Mouse (Mus musculus): ENCODE results near the gene Myh7. TPM values are rescaled to one million over a fixed set of nuclear protein-coding genes. Genes with fewer than 3 reads are reported as not detected.

The Myh7 gene
- polyA plus RNA-seq, 1 experiment from 2014 or later = 13.1 TPM

DNA sequence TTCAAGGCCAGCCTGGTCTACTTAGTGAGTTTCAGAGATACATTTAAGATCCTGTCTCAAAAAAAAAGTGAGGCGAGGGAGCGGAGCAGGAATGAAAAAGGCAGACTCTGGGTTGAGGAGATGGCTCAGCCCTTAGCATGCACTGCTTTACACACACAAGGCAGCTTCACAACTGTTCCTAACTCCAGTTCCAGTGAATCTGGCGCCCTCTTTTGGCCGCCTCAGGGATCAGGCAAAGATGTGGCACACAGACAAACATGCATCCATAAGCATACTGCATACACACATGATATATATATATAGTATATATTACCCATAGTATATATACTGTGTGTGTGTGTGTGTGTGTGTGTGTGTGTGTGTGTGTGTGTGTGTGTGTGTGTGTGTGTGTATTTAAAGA lies 16.7 kb upstream of the Myh7 start:
- no peak overlapping the region for H3K4me2 ChIP-seq (ENCODE audit: low read depth, low read length)
- H3K4me3 ChIP-seq (ENCODE audit: low read depth, low read length) = no peak overlapping the region
- no peak for ATAC-seq (replicated peaks; ENCODE audit: insufficient number of reproducible peaks, low FRiP score, low TSS enrichment, low read depth)
- no peaks in the 10 kb centered on the region for H3K4me1 ChIP-seq (ENCODE audit: control insufficient read depth, insufficient read depth, low read length)
- no peaks in the 10 kb centered on the region for H3K36me3 ChIP-seq (replicated peaks; ENCODE audit: control insufficient read depth, insufficient read depth, low read depth, low read length)
- no peak overlapping the region for H3K9ac ChIP-seq (replicated peaks; ENCODE audit: low read length)
- DNase-seq (ENCODE audit: low spot score) = peak; percentile 59
- H3K27me3 ChIP-seq (ENCODE audit: control insufficient read depth, insufficient read depth, low read length) = no peaks in the 10 kb centered on the region
- 65% methylated on average over 4 of the region's 4 CpGs for WGBS
- no peak overlapping the region for H3K27ac ChIP-seq (replicated peaks; ENCODE audit: low read depth, low read length)
- no peaks in the 10 kb centered on the region for H3K9me3 ChIP-seq (replicated peaks; ENCODE audit: control insufficient read depth, low read length)

DNA sequence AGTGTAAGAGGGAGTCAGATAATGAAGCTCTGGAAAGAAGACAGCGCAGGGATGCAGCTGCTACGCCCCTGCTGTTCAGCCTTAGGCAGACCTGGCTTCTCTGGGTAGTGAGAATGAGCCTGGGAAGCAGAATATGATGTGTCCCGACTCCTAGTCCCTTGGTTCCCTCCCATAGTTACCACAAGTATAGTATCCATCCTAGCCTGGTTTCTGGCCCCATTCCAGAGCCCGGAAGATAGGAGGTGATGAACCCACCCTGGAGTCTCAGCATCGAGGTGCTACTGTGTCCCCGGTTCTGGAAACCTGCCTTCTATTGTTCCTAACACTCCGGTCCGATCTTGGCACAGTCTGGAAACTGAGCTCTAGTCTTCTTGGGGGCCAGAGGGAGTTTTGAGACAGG lies 14.0 kb upstream of the Myh7 start:
- Histone ChIP-seq H3K36me3 (replicated peaks; ENCODE audit: control insufficient read depth, insufficient read depth, low read depth, low read length) (no peaks in the 10 kb centered on the region), H3K4me2 (ENCODE audit: low read depth, low read length) (no peak overlapping the region), H3K4me1 (ENCODE audit: control insufficient read depth, insufficient read depth, low read length) (no peaks in the 10 kb centered on the region), H3K27me3 (ENCODE audit: control insufficient read depth, insufficient read depth, low read length) (no peaks in the 10 kb centered on the region), H3K9me3 (replicated peaks; ENCODE audit: control insufficient read depth, low read length) (no peaks in the 10 kb centered on the region), H3K9ac (replicated peaks; ENCODE audit: low read length) (no peak overlapping the region), H3K4me3 (ENCODE audit: low read depth, low read length) (no peak overlapping the region), H3K27ac (replicated peaks; ENCODE audit: low read depth, low read length) (no peak overlapping the region)
- DNase-seq (ENCODE audit: low spot score) (no peak), ATAC-seq (replicated peaks; ENCODE audit: insufficient number of reproducible peaks, low FRiP score, low TSS enrichment, low read depth) (no peak)
- 83% methylated on average over 8 of the region's 8 CpGs for WGBS

DNA sequence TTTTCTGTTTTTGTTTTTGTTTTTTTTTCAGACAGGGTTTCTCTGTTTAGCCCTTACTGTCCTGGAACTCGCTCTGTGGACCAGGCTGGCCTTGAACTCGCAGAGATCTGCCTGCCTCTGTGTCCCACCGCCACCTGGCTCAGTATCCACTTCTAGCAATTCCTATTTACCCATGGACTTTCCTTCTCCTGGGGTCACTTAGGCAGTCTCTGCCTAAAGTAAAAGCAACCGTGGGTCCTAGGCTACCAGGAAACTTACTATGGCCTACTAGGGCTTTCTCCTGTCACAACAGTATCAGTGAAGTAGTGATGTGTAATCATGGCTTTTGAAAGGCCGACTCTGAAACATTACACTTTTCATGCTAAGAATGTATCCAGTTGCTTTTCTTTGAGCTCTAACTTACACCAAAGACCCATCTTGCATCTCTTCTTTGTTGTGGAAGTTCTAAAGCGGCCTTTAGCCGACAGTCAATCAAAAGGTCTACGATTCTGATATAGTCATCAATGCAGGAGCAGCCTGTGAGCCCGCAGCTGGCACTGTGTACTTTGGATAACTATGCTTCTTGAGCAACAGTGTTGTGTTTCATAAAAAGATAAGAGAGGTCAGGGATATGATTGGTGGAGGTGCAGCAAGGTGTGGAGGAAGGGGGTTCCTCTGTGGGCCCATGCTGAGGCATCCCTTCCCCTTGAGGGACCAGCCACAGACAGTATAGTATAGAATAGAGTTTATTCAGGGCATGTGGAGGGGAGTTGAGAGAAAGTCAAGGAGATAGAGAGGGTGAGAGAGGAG lies 12.9 kb upstream of the Myh7 start:
- H3K4me1 ChIP-seq (ENCODE audit: control insufficient read depth, insufficient read depth, low read length) = no peaks in the 10 kb centered on the region
- H3K9ac ChIP-seq (replicated peaks; ENCODE audit: low read length) = no peak overlapping the region
- H3K36me3 ChIP-seq (replicated peaks; ENCODE audit: control insufficient read depth, insufficient read depth, low read depth, low read length) = no peaks in the 10 kb centered on the region
- 89% methylated on average over 9 of the region's 9 CpGs for WGBS
- ATAC-seq (replicated peaks; ENCODE audit: insufficient number of reproducible peaks, low FRiP score, low TSS enrichment, low read depth) (no peak), DNase-seq (ENCODE audit: low spot score) (no peak)
- H3K27ac ChIP-seq (replicated peaks; ENCODE audit: low read depth, low read length) = no peak overlapping the region
- H3K27me3 ChIP-seq (ENCODE audit: control insufficient read depth, insufficient read depth, low read length) = no peaks in the 10 kb centered on the region
- no peak overlapping the region for H3K4me3 ChIP-seq (ENCODE audit: low read depth, low read length)
- no peak overlapping the region for H3K4me2 ChIP-seq (ENCODE audit: low read depth, low read length)
- H3K9me3 ChIP-seq (replicated peaks; ENCODE audit: control insufficient read depth, low read length) = no peaks in the 10 kb centered on the region

DNA sequence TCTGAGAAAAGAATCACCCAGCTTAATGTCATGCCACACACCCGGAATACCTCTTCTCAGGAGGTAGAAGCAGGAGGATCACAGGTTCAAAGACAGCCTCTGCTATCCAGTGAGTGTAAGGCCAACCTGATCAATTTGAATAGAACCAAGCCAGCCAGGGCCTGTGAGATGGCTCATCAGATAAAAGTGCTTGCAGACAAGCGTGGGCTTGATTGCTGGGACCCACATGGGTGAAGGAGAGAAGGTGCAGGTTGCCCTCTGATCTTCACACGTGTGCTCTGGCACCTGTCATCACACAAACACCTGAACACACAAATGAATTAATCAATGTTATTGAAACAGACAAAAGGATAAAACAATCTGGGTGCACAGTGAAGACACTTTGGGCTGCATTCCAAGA lies 12.1 kb upstream of the Myh7 start:
- no peaks in the 10 kb centered on the region for H3K4me1 ChIP-seq (ENCODE audit: control insufficient read depth, insufficient read depth, low read length)
- no peaks in the 10 kb centered on the region for H3K9me3 ChIP-seq (replicated peaks; ENCODE audit: control insufficient read depth, low read length)
- H3K27ac ChIP-seq (replicated peaks; ENCODE audit: low read depth, low read length) = no peak overlapping the region
- 67% methylated on average over 3 of the region's 3 CpGs for WGBS
- H3K9ac ChIP-seq (replicated peaks; ENCODE audit: low read length) = no peak overlapping the region
- no peaks in the 10 kb centered on the region for H3K36me3 ChIP-seq (replicated peaks; ENCODE audit: control insufficient read depth, insufficient read depth, low read depth, low read length)
- H3K4me2 ChIP-seq (ENCODE audit: low read depth, low read length) = no peak overlapping the region
- ATAC-seq (replicated peaks; ENCODE audit: insufficient number of reproducible peaks, low FRiP score, low TSS enrichment, low read depth) (no peak), DNase-seq (ENCODE audit: low spot score) (no peak)
- H3K27me3 ChIP-seq (ENCODE audit: control insufficient read depth, insufficient read depth, low read length) = no peaks in the 10 kb centered on the region
- H3K4me3 ChIP-seq (ENCODE audit: low read depth, low read length) = no peak overlapping the region

DNA sequence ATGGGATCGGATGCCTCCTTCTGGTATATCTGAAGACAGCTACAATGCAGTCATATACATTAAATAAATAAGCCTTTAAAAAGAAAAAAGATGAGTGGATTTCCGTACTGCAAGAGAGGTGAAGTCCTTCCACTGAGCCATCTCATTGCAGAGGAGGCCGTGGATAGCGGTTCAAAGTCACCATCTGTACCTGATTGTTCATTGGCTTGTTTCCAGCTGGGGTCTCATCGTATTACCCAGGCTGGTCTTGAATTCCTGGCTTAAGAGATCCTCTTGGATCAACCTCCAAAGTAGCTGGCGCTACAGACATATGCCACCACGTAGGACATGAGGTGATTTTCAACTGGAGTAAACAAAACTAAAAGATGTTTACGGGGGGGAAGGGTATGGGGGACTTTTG lies 11.5 kb upstream of the Myh7 start:
- ATAC-seq (replicated peaks; ENCODE audit: insufficient number of reproducible peaks, low FRiP score, low TSS enrichment, low read depth) (no peak), DNase-seq (ENCODE audit: low spot score) (peak; percentile 17)
- no peaks in the 10 kb centered on the region for H3K4me1 ChIP-seq (ENCODE audit: control insufficient read depth, insufficient read depth, low read length)
- no peak overlapping the region for H3K9ac ChIP-seq (replicated peaks; ENCODE audit: low read length)
- H3K36me3 ChIP-seq (replicated peaks; ENCODE audit: control insufficient read depth, insufficient read depth, low read depth, low read length) = no peaks in the 10 kb centered on the region
- no peak overlapping the region for H3K27ac ChIP-seq (replicated peaks; ENCODE audit: low read depth, low read length)
- H3K4me3 ChIP-seq (ENCODE audit: low read depth, low read length) = no peak overlapping the region
- no peaks in the 10 kb centered on the region for H3K27me3 ChIP-seq (ENCODE audit: control insufficient read depth, insufficient read depth, low read length)
- no peaks in the 10 kb centered on the region for H3K9me3 ChIP-seq (replicated peaks; ENCODE audit: control insufficient read depth, low read length)
- 76% methylated on average over 8 of the region's 8 CpGs for WGBS
- no peak overlapping the region for H3K4me2 ChIP-seq (ENCODE audit: low read depth, low read length)

DNA sequence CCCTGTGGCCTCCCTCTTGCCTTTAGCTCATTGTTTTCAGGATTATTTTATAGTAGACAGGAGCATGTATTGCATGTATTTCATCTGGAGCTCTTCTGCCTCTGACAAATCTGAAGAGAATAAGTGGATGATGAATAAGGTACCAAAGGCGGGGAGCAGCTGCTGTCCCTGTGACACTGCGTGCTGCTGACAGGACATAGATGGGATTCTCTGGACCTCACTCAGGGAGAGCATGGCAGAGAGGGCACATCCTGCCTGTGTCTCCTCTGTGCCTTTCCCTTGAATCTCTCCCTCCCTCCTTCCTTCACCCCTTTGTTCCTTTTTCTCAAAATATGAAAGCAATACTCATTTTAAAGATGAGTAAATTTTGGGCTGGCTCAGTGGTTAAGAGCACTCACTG lies 11.1 kb upstream of the Myh7 start:
- no peaks in the 10 kb centered on the region for H3K9me3 ChIP-seq (replicated peaks; ENCODE audit: control insufficient read depth, low read length)
- 77% methylated on average over 2 of the region's 2 CpGs for WGBS

DNA sequence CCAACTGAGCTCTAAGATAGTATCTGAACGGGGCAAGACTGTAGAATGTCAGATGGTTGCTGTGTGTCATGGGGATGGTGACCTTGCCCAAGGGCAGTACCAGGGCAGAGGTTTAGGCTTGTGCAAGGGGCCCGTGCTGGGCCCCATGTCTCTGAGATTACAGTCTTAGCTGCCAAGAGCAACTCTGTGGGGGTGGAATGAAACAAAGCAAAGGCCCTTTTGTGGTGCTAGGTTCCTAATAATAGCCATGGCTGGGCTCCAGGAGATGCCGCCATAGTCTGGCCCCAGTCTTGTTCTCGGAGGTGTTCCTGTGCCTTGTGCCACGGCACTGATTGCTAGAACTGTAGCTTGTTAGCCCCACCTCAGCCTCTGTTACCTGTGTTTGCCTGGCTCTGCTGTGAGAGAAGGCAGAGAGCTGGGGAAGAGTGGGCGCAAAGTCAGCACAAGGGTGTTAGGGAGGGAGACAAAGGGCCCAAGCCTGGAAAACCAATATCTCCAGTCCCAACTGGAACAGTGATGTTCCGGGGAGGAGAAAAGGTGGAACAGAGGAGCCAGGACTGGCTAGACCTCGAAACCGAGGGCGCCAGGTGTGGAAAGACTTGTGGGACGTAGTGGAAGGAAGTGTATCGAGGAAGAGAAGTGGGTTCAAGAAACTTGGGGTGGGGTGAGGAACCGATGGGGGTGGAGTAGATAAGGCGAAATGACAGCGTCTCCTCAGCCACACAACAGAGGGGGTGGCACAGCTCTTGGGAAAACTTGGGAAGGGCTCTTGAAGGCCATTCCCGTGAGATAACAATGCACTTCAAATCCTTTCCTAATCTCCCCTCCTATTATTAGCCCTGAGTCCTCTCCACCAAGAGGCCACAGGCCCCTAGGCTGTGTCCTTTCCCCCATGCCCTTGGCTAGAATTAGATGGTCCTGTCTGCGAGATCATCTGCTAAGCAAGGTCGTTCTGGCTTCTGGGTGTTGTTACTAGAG lies 9.7 kb upstream of the Myh7 start:
- H3K4me1 ChIP-seq (ENCODE audit: control insufficient read depth, insufficient read depth, low read length) = no peaks in the 10 kb centered on the region
- ATAC-seq (replicated peaks; ENCODE audit: insufficient number of reproducible peaks, low FRiP score, low TSS enrichment, low read depth) (no peak), DNase-seq (ENCODE audit: low spot score) (no peak)
- H3K27ac ChIP-seq (replicated peaks; ENCODE audit: low read depth, low read length) = no peak overlapping the region
- H3K4me3 ChIP-seq (ENCODE audit: low read depth, low read length) = no peak overlapping the region
- 71% methylated on average over 18 of the region's 18 CpGs for whole genome bisulfite sequencing
- H3K4me2 ChIP-seq (ENCODE audit: low read depth, low read length) = no peak overlapping the region
- no peaks in the 10 kb centered on the region for H3K36me3 ChIP-seq (replicated peaks; ENCODE audit: control insufficient read depth, insufficient read depth, low read depth, low read length)
- no peak overlapping the region for H3K9ac ChIP-seq (replicated peaks; ENCODE audit: low read length)
- no peaks in the 10 kb centered on the region for H3K9me3 ChIP-seq (replicated peaks; ENCODE audit: control insufficient read depth, low read length)
- no peaks in the 10 kb centered on the region for H3K27me3 ChIP-seq (ENCODE audit: control insufficient read depth, insufficient read depth, low read length)

More for the DNA sequence above, 11.1 kb upstream of the Myh7 start:
- no peak overlapping the region for H3K4me2 ChIP-seq (ENCODE audit: low read depth, low read length)
- ATAC-seq (replicated peaks; ENCODE audit: insufficient number of reproducible peaks, low FRiP score, low TSS enrichment, low read depth) (no peak), DNase-seq (ENCODE audit: low spot score) (no peak)
- no peaks in the 10 kb centered on the region for H3K36me3 ChIP-seq (replicated peaks; ENCODE audit: control insufficient read depth, insufficient read depth, low read depth, low read length)
- H3K4me1 ChIP-seq (ENCODE audit: control insufficient read depth, insufficient read depth, low read length) = no peaks in the 10 kb centered on the region
- H3K4me3 ChIP-seq (ENCODE audit: low read depth, low read length) = no peak overlapping the region
- H3K27ac ChIP-seq (replicated peaks; ENCODE audit: low read depth, low read length) = no peak overlapping the region
- no peaks in the 10 kb centered on the region for H3K27me3 ChIP-seq (ENCODE audit: control insufficient read depth, insufficient read depth, low read length)
- no peak overlapping the region for H3K9ac ChIP-seq (replicated peaks; ENCODE audit: low read length)

DNA sequence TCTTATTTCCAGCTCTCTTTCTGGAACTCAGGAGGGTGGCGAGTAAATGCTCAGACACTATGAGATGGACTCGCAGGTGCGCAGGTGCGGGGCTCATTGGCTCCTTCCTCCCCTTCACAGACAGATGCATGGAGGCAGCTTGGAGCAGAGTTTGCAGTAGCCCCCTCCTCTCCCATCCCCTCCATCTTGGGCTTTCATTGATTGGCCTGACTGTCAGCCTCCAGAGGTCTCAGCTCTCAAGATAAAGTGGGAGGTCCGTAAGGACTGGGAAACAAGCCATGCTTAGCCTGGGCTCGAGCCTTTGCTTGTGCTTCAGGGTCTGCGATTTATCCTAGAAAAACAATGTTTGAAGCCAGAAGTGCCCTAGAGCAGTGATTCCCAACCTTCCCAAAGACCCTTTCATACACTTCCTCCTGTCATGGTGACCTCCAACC lies 8.3 kb upstream of the Myh7 start:
- Histone ChIP-seq H3K36me3 (replicated peaks; ENCODE audit: control insufficient read depth, insufficient read depth, low read depth, low read length) (no peaks in the 10 kb centered on the region), H3K27me3 (ENCODE audit: control insufficient read depth, insufficient read depth, low read length) (no peaks in the 10 kb centered on the region), H3K4me2 (ENCODE audit: low read depth, low read length) (no peak overlapping the region), H3K4me1 (ENCODE audit: control insufficient read depth, insufficient read depth, low read length) (no peaks in the 10 kb centered on the region), H3K27ac (replicated peaks; ENCODE audit: low read depth, low read length) (no peak overlapping the region), H3K9me3 (replicated peaks; ENCODE audit: control insufficient read depth, low read length) (no peaks in the 10 kb centered on the region), H3K4me3 (ENCODE audit: low read depth, low read length) (no peak overlapping the region), H3K9ac (replicated peaks; ENCODE audit: low read length) (no peak overlapping the region)
- no peak for ATAC-seq (replicated peaks; ENCODE audit: insufficient number of reproducible peaks, low FRiP score, low TSS enrichment, low read depth)
- no peak for DNase-seq (ENCODE audit: low spot score)
- WGBS = 58% methylated on average over 7 of the region's 7 CpGs
